8 mouse cellular contexts compared by ENCODE assay signal in the genomic region with DNA sequence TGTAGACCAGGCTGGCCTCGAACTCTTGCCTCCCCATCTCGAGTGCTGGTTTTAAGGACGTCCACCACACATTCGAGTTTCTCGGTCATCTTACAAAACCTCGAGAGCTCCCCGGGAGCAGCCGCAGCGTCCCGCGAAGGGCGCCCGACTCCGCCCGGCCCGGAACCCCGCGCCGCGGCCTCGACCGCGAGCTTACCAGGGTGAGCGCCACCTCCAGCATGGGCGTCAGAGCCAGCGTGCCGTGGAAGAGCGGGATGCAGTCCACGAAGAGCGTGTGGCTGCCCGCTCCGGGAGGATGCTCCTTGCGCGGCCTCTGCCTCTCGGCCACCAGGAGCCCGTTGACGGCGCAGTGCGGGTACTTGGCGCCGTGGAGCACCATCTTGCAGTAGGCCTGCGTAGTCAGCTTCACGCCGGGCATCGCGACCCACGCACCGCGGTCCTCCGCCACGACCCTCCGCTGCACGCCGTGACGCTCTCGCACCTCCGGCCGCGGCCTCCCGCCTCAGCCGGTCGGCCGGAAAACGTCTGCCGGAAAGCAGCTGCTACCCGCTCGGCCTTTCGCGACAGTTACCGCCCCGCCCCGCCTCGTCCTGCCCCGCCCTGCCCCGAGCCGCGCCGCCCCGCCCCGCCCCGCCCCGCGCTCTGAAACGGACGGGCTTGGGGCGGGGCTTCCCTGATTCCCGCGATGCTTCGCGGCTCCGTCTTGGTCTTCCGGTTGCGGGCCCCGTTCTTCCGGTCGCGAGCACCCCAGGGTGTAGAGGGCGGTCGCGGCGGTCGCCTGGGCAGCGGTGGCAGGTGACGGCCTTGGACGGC. TPM values are rescaled to one million over a fixed set of nuclear protein-coding genes. Genes with fewer than 3 reads are reported as not detected.
A peak's percentile ranks its signal among the peaks of the same experiment; 100 is the strongest.
DNase-seq lines count a peak whose midpoint lies in the region; ATAC-seq lines count a peak whose summit lies in the region.

A gene (minus strand): TSS at position 519 of the 813 bp plus-strand sequence.
A gene (plus strand): TSS at position 662 of the 813 bp plus-strand sequence.

- H3K9ac ChIP-seq in intestine, embryonic 14.5 days (ENCODE audit: low read length), result peak within 1 kb of the TSS; percentile 96

- H3K36me3 ChIP-seq in intestine, embryonic 14.5 days (ENCODE audit: control insufficient read depth, insufficient read depth, low read length), result peaks cover 35% of the 10 kb centered on the region

- peaks cover 24% of the 10 kb centered on the region for H3K4me1 ChIP-seq in intestine, embryonic 14.5 days (replicated peaks; ENCODE audit: control insufficient read depth, insufficient read depth, low read length)

- H3K27me3 ChIP-seq in intestine, embryonic 14.5 days (replicated peaks; ENCODE audit: control insufficient read depth, insufficient read depth, low read length), result no peaks in the 10 kb centered on the region

- under 1% methylated on average over 82 of the region's 105 CpGs for whole genome bisulfite sequencing in intestine, embryonic 14.5 days

- H3K27ac ChIP-seq in intestine, embryonic 14.5 days (ENCODE audit: low read depth), result peak within 1 kb of the TSS; percentile 84

- peak; percentile 95 for ATAC-seq in intestine, embryonic 14.5 days (replicated peaks; ENCODE audit: low FRiP score, low TSS enrichment, low read depth)
- ATAC-seq in megakaryocyte progenitor cell, adult 5-6 weeks (replicated peaks; ENCODE audit: poor library complexity), result peak; percentile 79

- intact Hi-C loops in left cerebral cortex, postnatal 10 days (cut with DNase I), result no loop called here

- H3K9me3 ChIP-seq in intestine, embryonic 14.5 days (ENCODE audit: control insufficient read depth, low read length), result no peaks in the 10 kb centered on the region

- DNase-seq in adrenal gland, adult 18-20 months (ENCODE audit: low spot score in 2 of 2), result peak; percentile 88 to 89
- peak; percentile 94 for DNase-seq in embryo, embryonic 10.5 days (ENCODE audit: low spot score)
- peak; percentile 94 for DNase-seq in gastrocnemius, postnatal 25 days
- peak; percentile 95 for DNase-seq in intestine, embryonic 14.5 days (ENCODE audit: low spot score)
- DNase-seq in left cerebral cortex, postnatal 10 days (ENCODE audit: extremely low spot score in 1 of 2, low spot score in 2 of 2), result peak; percentile 85 to 97
- DNase-seq in right cerebral cortex, postnatal 10 days (ENCODE audit: low spot score in 2 of 2), result peak; percentile 94 to 95
- peak; percentile 94 for DNase-seq in urinary bladder, postnatal 14 days (ENCODE audit: low spot score)

- peak within 1 kb of the TSS; percentile 89 for H3K4me2 ChIP-seq in intestine, embryonic 14.5 days (ENCODE audit: low read length)

- peak within 1 kb of the TSS; percentile 99 for H3K4me3 ChIP-seq in intestine, embryonic 14.5 days (ENCODE audit: low read depth, low read length)

RNA-seq across cellular contexts. Expression of the first gene that starts in this region (rescaled TPM):
- not detected for total RNA-seq in adrenal gland, adult 18-20 months (2021)
- not detected for total RNA-seq in gastrocnemius, postnatal 25 days (2021)
- polyA plus RNA-seq in intestine, embryonic 14.5 days (2014; fragmentation: Nextera tagmentation; extraction: Ambion mirVana), result 0.62 and 1.7 TPM in 2 replicates
- total RNA-seq in left cerebral cortex, postnatal 10 days (2021), result under 1 TPM in 1 of 2 experiments, not detected in 1; 0.66 TPM
- not detected in 2 replicates for total RNA-seq in megakaryocyte progenitor cell, adult 5-6 weeks (2015)
- total RNA-seq in megakaryocyte progenitor cell, adult 5-6 weeks (2017), result not detected in 2 replicates

RNA-seq across cellular contexts. Expression of the second gene that starts in this region (rescaled TPM):
- 1,000 to 10,000 TPM; 1,414 to 1,997 TPM for total RNA-seq in adrenal gland, adult 18-20 months (2021)
- total RNA-seq in gastrocnemius, postnatal 25 days (2021), result 1,000 to 10,000 TPM; 1,728 to 1,814 TPM
- 1,269 and 1,281 TPM in 2 replicates for polyA plus RNA-seq in intestine, embryonic 14.5 days (2014; fragmentation: Nextera tagmentation; extraction: Ambion mirVana)
- 1,000 to 10,000 TPM; 1,012 to 1,017 TPM for total RNA-seq in left cerebral cortex, postnatal 10 days (2021)
- total RNA-seq in megakaryocyte progenitor cell, adult 5-6 weeks (2015), result 731 and 787 TPM in 2 replicates
- total RNA-seq in megakaryocyte progenitor cell, adult 5-6 weeks (2017), result 392 and 475 TPM in 2 replicates

Comparison
In these comparisons a context has a peak if more than half of its experiments do, and no peak if none do; other contexts are left out.
1. Peak in every context shown above with its lines: DNase-seq, ATAC-seq, H3K4me3 ChIP-seq and H3K27ac ChIP-seq.